Mouse (Mus musculus): ENCODE data around the gene Ccr1. TPM values are rescaled to one million over a fixed set of nuclear protein-coding genes. Genes with fewer than 3 reads are reported as not detected.

Gene Ccr1
- polyA plus RNA-seq (2012; rRNA removed): 4.2 and 4.4 TPM in 2 replicates

- no peaks in the 10 kb centered on the region for H3K36me3 ChIP-seq (ENCODE audit: control insufficient read depth, insufficient read depth, low read length)
- no peak for DNase-seq (ENCODE audit: low read depth in 1 of 2, low spot score in 2 of 2)
- peaks cover 6% of the 10 kb centered on the region; the same call in 1 of the 2 replicates for H3K4me1 ChIP-seq (ENCODE audit: control insufficient read depth, insufficient read depth, insufficient read length)
- TF ChIP-seq CTCF (IDR thresholded peaks at IDR 0.05; ENCODE audit: extremely low read depth, insufficient read depth, insufficient read length, insufficient replicate concordance): no peak
- no peak for TF ChIP-seq POLR2A (IDR thresholded peaks at IDR 0.05; ENCODE audit: low read depth, low read length)
- no peaks in the 10 kb centered on the region for H3K27me3 ChIP-seq (ENCODE audit: control insufficient read depth, insufficient read depth, low read length)
- peak within 1 kb of the TSS; percentile 40; the same call in 1 of the 2 replicates for H3K27ac ChIP-seq (ENCODE audit: insufficient read depth, low read length)
- 76% methylated on average over 1 of the region's 1 CpGs for WGBS
- H3K4me3 ChIP-seq (ENCODE audit: extremely low read depth, insufficient read depth, insufficient read length): no peak within 1 kb of the TSS
These were observed at the start of gene Ccr1 for GRCm38 (mm10) chr9:123968290-123968912. Ccr1 (minus strand) TSS chr9:123968692.

GRCm38 (mm10) chr9:124016048-124016447 lies 47.6 kb upstream of the Ccr1 start:
- Histone ChIP-seq H3K4me1 (ENCODE audit: control insufficient read depth, insufficient read depth, insufficient read length) (no peaks in the 10 kb centered on the region), H3K4me3 (ENCODE audit: extremely low read depth, insufficient read depth, insufficient read length) (no peak overlapping the region), H3K36me3 (ENCODE audit: control insufficient read depth, insufficient read depth, low read length) (no peaks in the 10 kb centered on the region), H3K27ac (ENCODE audit: insufficient read depth, low read length) (no peak overlapping the region), H3K27me3 (ENCODE audit: control insufficient read depth, insufficient read depth, low read length) (no peaks in the 10 kb centered on the region)
- DNase-seq (ENCODE audit: low read depth in 1 of 2, low spot score in 2 of 2): no peak
- TF ChIP-seq CTCF (IDR thresholded peaks at IDR 0.05; ENCODE audit: extremely low read depth, insufficient read depth, insufficient read length, insufficient replicate concordance): no peak
- no peak for TF ChIP-seq POLR2A (IDR thresholded peaks at IDR 0.05; ENCODE audit: low read depth, low read length)
- 55% methylated on average over 2 of the region's 2 CpGs for WGBS

GRCm38 (mm10) chr9:124014985-124015652 lies 46.6 kb upstream of the Ccr1 start:
- DNase-seq (ENCODE audit: low read depth in 1 of 2, low spot score in 2 of 2): no peak
- TF ChIP-seq CTCF (IDR thresholded peaks at IDR 0.05; ENCODE audit: extremely low read depth, insufficient read depth, insufficient read length, insufficient replicate concordance) (no peak), POLR2A (IDR thresholded peaks at IDR 0.05; ENCODE audit: low read depth, low read length) (no peak)
- no peak overlapping the region for H3K27ac ChIP-seq (ENCODE audit: insufficient read depth, low read length)
- H3K4me1 ChIP-seq (ENCODE audit: control insufficient read depth, insufficient read depth, insufficient read length): no peaks in the 10 kb centered on the region
- WGBS: 82% methylated on average over 2 of the region's 2 CpGs
- no peak overlapping the region for H3K4me3 ChIP-seq (ENCODE audit: extremely low read depth, insufficient read depth, insufficient read length)
- H3K36me3 ChIP-seq (ENCODE audit: control insufficient read depth, insufficient read depth, low read length): no peaks in the 10 kb centered on the region
- no peaks in the 10 kb centered on the region for H3K27me3 ChIP-seq (ENCODE audit: control insufficient read depth, insufficient read depth, low read length)

GRCm38 (mm10) chr9:124013270-124013669 lies 44.8 kb upstream of the Ccr1 start:
- H3K27me3 ChIP-seq (ENCODE audit: control insufficient read depth, insufficient read depth, low read length): no peaks in the 10 kb centered on the region
- no peak overlapping the region for H3K27ac ChIP-seq (ENCODE audit: insufficient read depth, low read length)
- no peak overlapping the region for H3K4me3 ChIP-seq (ENCODE audit: extremely low read depth, insufficient read depth, insufficient read length)
- no peaks in the 10 kb centered on the region for H3K36me3 ChIP-seq (ENCODE audit: control insufficient read depth, insufficient read depth, low read length)
- H3K4me1 ChIP-seq (ENCODE audit: control insufficient read depth, insufficient read depth, insufficient read length): no peaks in the 10 kb centered on the region
- 73% methylated on average over 3 of the region's 3 CpGs for WGBS
- DNase-seq (ENCODE audit: low read depth in 1 of 2, low spot score in 2 of 2): no peak
- TF ChIP-seq CTCF (IDR thresholded peaks at IDR 0.05; ENCODE audit: extremely low read depth, insufficient read depth, insufficient read length, insufficient replicate concordance) (no peak), POLR2A (IDR thresholded peaks at IDR 0.05; ENCODE audit: low read depth, low read length) (no peak)

GRCm38 (mm10) chr9:124012691-124013090 lies 44.2 kb upstream of the Ccr1 start:
- Histone ChIP-seq H3K4me1 (ENCODE audit: control insufficient read depth, insufficient read depth, insufficient read length) (no peaks in the 10 kb centered on the region), H3K36me3 (ENCODE audit: control insufficient read depth, insufficient read depth, low read length) (no peaks in the 10 kb centered on the region), H3K27ac (ENCODE audit: insufficient read depth, low read length) (no peak overlapping the region), H3K27me3 (ENCODE audit: control insufficient read depth, insufficient read depth, low read length) (no peaks in the 10 kb centered on the region), H3K4me3 (ENCODE audit: extremely low read depth, insufficient read depth, insufficient read length) (no peak overlapping the region)
- no peak for TF ChIP-seq POLR2A (IDR thresholded peaks at IDR 0.05; ENCODE audit: low read depth, low read length)
- TF ChIP-seq CTCF (IDR thresholded peaks at IDR 0.05; ENCODE audit: extremely low read depth, insufficient read depth, insufficient read length, insufficient replicate concordance): no peak
- 69% methylated on average over 2 of the region's 2 CpGs for WGBS
- no peak for DNase-seq (ENCODE audit: low read depth in 1 of 2, low spot score in 2 of 2)

- H3K36me3 ChIP-seq (ENCODE audit: control insufficient read depth, insufficient read depth, low read length): no peaks in the 10 kb centered on the region
- H3K4me3 ChIP-seq (ENCODE audit: extremely low read depth, insufficient read depth, insufficient read length): no peak overlapping the region
- H3K27ac ChIP-seq (ENCODE audit: insufficient read depth, low read length): no peak overlapping the region
- no peaks in the 10 kb centered on the region for H3K4me1 ChIP-seq (ENCODE audit: control insufficient read depth, insufficient read depth, insufficient read length)
- TF ChIP-seq CTCF (IDR thresholded peaks at IDR 0.05; ENCODE audit: extremely low read depth, insufficient read depth, insufficient read length, insufficient replicate concordance) (no peak), POLR2A (IDR thresholded peaks at IDR 0.05; ENCODE audit: low read depth, low read length) (no peak)
- WGBS: 83% methylated on average over 2 of the region's 2 CpGs
- DNase-seq (ENCODE audit: low read depth in 1 of 2, low spot score in 2 of 2): no peak
- H3K27me3 ChIP-seq (ENCODE audit: control insufficient read depth, insufficient read depth, low read length): no peaks in the 10 kb centered on the region
These were observed 31.3 kb upstream of the Ccr1 start for GRCm38 (mm10) chr9:123999784-124000183.

- DNase-seq (ENCODE audit: low read depth in 1 of 2, low spot score in 2 of 2): no peak
- H3K27ac ChIP-seq (ENCODE audit: insufficient read depth, low read length): no peak overlapping the region
- TF ChIP-seq CTCF (IDR thresholded peaks at IDR 0.05; ENCODE audit: extremely low read depth, insufficient read depth, insufficient read length, insufficient replicate concordance) (no peak), POLR2A (IDR thresholded peaks at IDR 0.05; ENCODE audit: low read depth, low read length) (no peak)
- no peaks in the 10 kb centered on the region for H3K36me3 ChIP-seq (ENCODE audit: control insufficient read depth, insufficient read depth, low read length)
- peaks cover 4% of the 10 kb centered on the region for H3K4me1 ChIP-seq (ENCODE audit: control insufficient read depth, insufficient read depth, insufficient read length)
- 39% methylated on average over 3 of the region's 3 CpGs for WGBS
- H3K4me3 ChIP-seq (ENCODE audit: extremely low read depth, insufficient read depth, insufficient read length): no peak overlapping the region
- no peaks in the 10 kb centered on the region for H3K27me3 ChIP-seq (ENCODE audit: control insufficient read depth, insufficient read depth, low read length)
These were observed 29.2 kb upstream of the Ccr1 start for GRCm38 (mm10) chr9:123997719-123998118.

Measured in spleen, adult 2 months (tissue).